Mouse (Mus musculus) hindbrain, embryonic 14.5 days (tissue): Measurements from ENCODE around the gene Pdzrn4. TPM values are rescaled to one million over a fixed set of nuclear protein-coding genes. Genes with fewer than 3 reads are reported as not detected.
A peak's percentile ranks its signal among the peaks of the same experiment; 100 is the strongest.
"Not testable (repeated sequence)": the region's sequence is repeated elsewhere in the genome, so short reads cannot be mapped to it uniquely, and the experiment has no call there.

Source experiments
- ATAC-seq: fragments of 200-750 bp; cut with Nextera tagmentation; 2 replicates; pipeline ENCODE4 v1.8.0; 2017; ENCODE audit warnings: moderate number of reproducible peaks, mild to moderate bottlenecking, moderate TSS enrichment, moderate library complexity; ENCODE audit not compliant: low FRiP score
- DNase-seq: peaks from one replicate; pipeline ENCODE4 v3.0.0-alpha.2; 2015; ENCODE audit warnings: low spot score
- H3K27ac ChIP-seq: fragments of 300-500 bp; sonication (generic); 2 replicates; pipeline ENCODE4 v1.5.1; 2014; ENCODE audit warnings: mild to moderate bottlenecking, moderate library complexity
- H3K27me3 ChIP-seq: fragments of 300-500 bp; sonication (generic); 2 replicates; pipeline ENCODE4 v1.6.1; 2014; ENCODE audit warnings: mild to moderate bottlenecking, low read length, mixed read lengths; ENCODE audit not compliant: control insufficient read depth, insufficient read depth
- H3K36me3 ChIP-seq: fragments of 300-500 bp; sonication (generic); replicated peaks from 2 replicates; pipeline ENCODE4 v1.6.1; 2014; ENCODE audit not compliant: control insufficient read depth, insufficient read depth
- H3K4me1 ChIP-seq: fragments of 300-500 bp; sonication (generic); replicated peaks from 2 replicates; pipeline ENCODE4 v1.6.1; 2014; ENCODE audit warnings: antibody characterized with exemption, low read length, mixed read lengths; ENCODE audit not compliant: control insufficient read depth, insufficient read depth
- H3K4me2 ChIP-seq: fragments of 300-500 bp; sonication (generic); replicated peaks from 2 replicates; pipeline ENCODE4 v1.6.1; 2014; ENCODE audit warnings: mild to moderate bottlenecking, moderate library complexity
- H3K4me3 ChIP-seq: fragments of 300-500 bp; sonication (generic); replicated peaks from 2 replicates; pipeline ENCODE4 v1.5.1; 2014; ENCODE audit warnings: mild to moderate bottlenecking, low read length
- H3K9ac ChIP-seq: fragments of 300-500 bp; sonication (generic); 2 replicates; pipeline ENCODE4 v1.6.1; 2014
- H3K9me3 ChIP-seq: fragments of 300-500 bp; sonication (generic); 2 replicates; pipeline ENCODE4 v1.6.1; 2016; ENCODE audit warnings: low read length; ENCODE audit not compliant: control insufficient read depth
- WGBS: fragments of 180-500 bp; shearing (Covaris S2); extraction: QIAGEN DNeasy Blood & Tissue Kit; methylation state at CpG from one replicate; pipeline ENCODE4 v1.1.7; 2014; 5-methylcytosine and 5-hydroxymethylcytosine counted together
- polyA plus RNA-seq: library from polyadenylated mRNA; unstranded; fragments of >200 nt; fragmentation: Nextera tagmentation; extraction: Ambion mirVana; gene quantifications from 2 replicates; pipeline ENCODE4 v1.2.1, GENCODE M21; 2014

Gene Pdzrn4
- polyA plus RNA-seq = 31.7 and 33.5 TPM in 2 replicates

- H3K36me3 ChIP-seq = no peaks in the 10 kb centered on the region
- no peaks in the 10 kb centered on the region for H3K9me3 ChIP-seq
- H3K27ac ChIP-seq = no peak within 1 kb of the TSS
- H3K9ac ChIP-seq = peak within 1 kb of the TSS; percentile 64
- peak within 1 kb of the TSS; percentile 100 for H3K4me2 ChIP-seq
- peaks cover 4% of the 10 kb centered on the region for H3K4me1 ChIP-seq
- H3K27me3 ChIP-seq = peaks cover 30% of the 10 kb centered on the region
- ATAC-seq (peak; percentile 70; the same call in 1 of the 2 replicates), DNase-seq (peak; percentile 44)
- peak within 1 kb of the TSS; percentile 56 for H3K4me3 ChIP-seq
- WGBS = under 1% methylated on average over 65 of the region's 65 CpGs
Observed at GRCm38 (mm10) chr15:92396770-92397608, at the start of gene Pdzrn4. Gene Pdzrn4, plus strand, starts transcription at chr15:92396881.

- 58% methylated on average over 4 of the region's 4 CpGs for WGBS
- Histone ChIP-seq H3K4me2 (no peak overlapping the region), H3K4me1 (peaks cover 6% of the 10 kb centered on the region), H3K36me3 (no peaks in the 10 kb centered on the region; the same call in 1 of the 2 replicates), H3K9me3 (no peaks in the 10 kb centered on the region), H3K4me3 (no peak overlapping the region), H3K27me3 (no peaks in the 10 kb centered on the region), H3K27ac (no peak overlapping the region), H3K9ac (no peak overlapping the region)
- ATAC-seq (no peak), DNase-seq (no peak)
Observed at GRCm38 (mm10) chr15:92347426-92347825, 49.3 kb upstream of the Pdzrn4 start.

DNA sequence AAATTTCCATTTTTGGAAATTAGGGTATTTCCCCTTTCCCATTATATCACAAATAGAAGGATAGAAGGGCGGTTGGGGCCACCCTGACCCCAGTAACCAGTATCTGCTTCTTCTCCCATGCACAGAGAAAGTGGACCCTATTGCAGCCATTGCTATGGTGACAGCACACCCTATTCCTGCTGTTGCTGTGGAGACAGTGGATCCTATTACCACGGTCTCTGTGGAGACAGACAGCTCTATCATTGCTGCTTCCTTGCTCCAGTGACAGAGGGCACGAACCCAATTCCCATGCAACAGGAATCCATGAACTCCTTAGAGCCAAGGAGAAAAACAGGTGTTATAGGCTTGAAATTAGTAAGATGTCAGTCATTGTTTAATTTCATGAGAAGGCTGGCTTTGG lies 48.8 kb upstream of the Pdzrn4 start:
- no peak overlapping the region for H3K9ac ChIP-seq
- H3K4me2 ChIP-seq = no peak overlapping the region
- H3K4me3 ChIP-seq = no peak overlapping the region
- H3K36me3 ChIP-seq = no peaks in the 10 kb centered on the region
- no peak overlapping the region for H3K27ac ChIP-seq
- no peaks in the 10 kb centered on the region for H3K9me3 ChIP-seq
- H3K4me1 ChIP-seq = peaks cover 6% of the 10 kb centered on the region
- DNase-seq (peak; percentile 48), ATAC-seq (peak; percentile 48; the same call in 1 of the 2 replicates)
- WGBS = 1% methylated on average over 3 of the region's 3 CpGs
- no peaks in the 10 kb centered on the region for H3K27me3 ChIP-seq

- not testable (repeated sequence) for H3K4me2 ChIP-seq, H3K9ac ChIP-seq, H3K27me3 ChIP-seq, H3K4me1 ChIP-seq, ATAC-seq, H3K9me3 ChIP-seq, H3K27ac ChIP-seq, DNase-seq, H3K36me3 ChIP-seq, H3K4me3 ChIP-seq
Observed at GRCm38 (mm10) chr15:92348453-92348852, 48.2 kb upstream of the Pdzrn4 start.

DNA sequence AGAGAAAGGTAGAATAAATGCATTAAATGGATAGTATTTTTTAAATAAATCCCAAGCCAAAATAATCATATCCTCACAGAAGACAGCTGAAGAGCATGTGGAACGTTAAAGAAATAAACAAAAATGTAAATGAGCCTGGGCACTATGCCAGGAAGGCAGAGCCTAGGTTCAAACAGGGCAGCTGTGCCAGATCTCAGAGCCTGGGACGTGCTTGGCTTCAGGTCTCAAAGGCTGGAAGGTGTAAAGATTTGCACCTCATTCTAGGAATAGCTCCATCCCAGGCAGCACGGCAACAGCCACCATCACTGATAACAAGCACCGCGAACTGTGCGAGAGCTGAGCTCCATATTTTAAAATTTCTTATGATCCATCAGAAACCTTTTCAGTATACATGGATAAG lies 32.5 kb upstream of the Pdzrn4 start:
- H3K27me3 ChIP-seq = no peaks in the 10 kb centered on the region
- no peak overlapping the region for H3K27ac ChIP-seq
- H3K4me2 ChIP-seq = no peak overlapping the region
- WGBS = 65% methylated on average over 6 of the region's 6 CpGs
- H3K36me3 ChIP-seq = no peaks in the 10 kb centered on the region
- no peaks in the 10 kb centered on the region for H3K4me1 ChIP-seq
- H3K9me3 ChIP-seq = no peaks in the 10 kb centered on the region
- no peak overlapping the region for H3K9ac ChIP-seq
- no peak for ATAC-seq
- DNase-seq = no peak
- no peak overlapping the region for H3K4me3 ChIP-seq

- Histone ChIP-seq H3K27ac (no peak overlapping the region), H3K9ac (no peak overlapping the region), H3K36me3 (no peaks in the 10 kb centered on the region), H3K9me3 (no peaks in the 10 kb centered on the region), H3K4me2 (no peak overlapping the region), H3K4me1 (no peaks in the 10 kb centered on the region), H3K27me3 (no peaks in the 10 kb centered on the region), H3K4me3 (no peak overlapping the region)
- ATAC-seq (no peak), DNase-seq (no peak)
Observed at GRCm38 (mm10) chr15:92364592-92364991, 32.1 kb upstream of the Pdzrn4 start.

- Histone ChIP-seq H3K36me3 (no peaks in the 10 kb centered on the region), H3K4me3 (no peak overlapping the region), H3K9ac (no peak overlapping the region), H3K4me1 (peaks cover 4% of the 10 kb centered on the region), H3K27me3 (peaks cover 30% of the 10 kb centered on the region), H3K27ac (no peak overlapping the region), H3K9me3 (no peaks in the 10 kb centered on the region), H3K4me2 (no peak overlapping the region)
- no peak for DNase-seq
- WGBS = 88% methylated on average over 5 of the region's 5 CpGs
- no peak for ATAC-seq
Observed at GRCm38 (mm10) chr15:92394811-92395210, 1.9 kb upstream of the Pdzrn4 start.

- DNase-seq (no peak), ATAC-seq (no peak)
- 0 out of 2 replicates have a peak overlapping the region, but pooled peaks have one; percentile 100 for H3K4me2 ChIP-seq
- H3K27ac ChIP-seq = no peak overlapping the region
- H3K4me1 ChIP-seq = peaks cover 4% of the 10 kb centered on the region
- 53% methylated on average over 2 of the region's 2 CpGs for WGBS
- peaks cover 30% of the 10 kb centered on the region for H3K27me3 ChIP-seq
- no peak overlapping the region for H3K4me3 ChIP-seq
- no peaks in the 10 kb centered on the region for H3K9me3 ChIP-seq
- no peaks in the 10 kb centered on the region for H3K36me3 ChIP-seq
- H3K9ac ChIP-seq = no peak overlapping the region
Observed at GRCm38 (mm10) chr15:92398747-92399146, 2.1 kb downstream of the Pdzrn4 start.

DNA sequence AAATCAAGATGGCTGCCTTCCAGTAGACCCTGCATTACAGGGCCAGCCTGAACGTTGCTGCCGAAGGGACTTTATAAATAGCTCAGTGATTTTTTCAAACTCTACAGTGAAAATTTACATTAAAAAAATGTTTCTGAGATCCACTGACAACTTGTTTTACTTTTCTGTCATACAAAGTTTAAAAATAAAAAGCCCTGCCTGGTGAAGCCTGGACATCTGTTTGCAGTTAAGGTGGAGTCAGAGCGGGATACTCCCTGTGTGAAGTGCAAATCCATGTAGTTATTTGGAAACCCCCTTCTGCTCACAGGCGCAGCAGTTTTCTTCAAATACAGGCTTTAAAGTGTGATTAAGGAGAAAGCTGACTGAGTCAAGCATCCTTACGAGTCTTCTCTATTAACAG lies 2.6 kb downstream of the Pdzrn4 start:
- no peak overlapping the region for H3K27ac ChIP-seq
- H3K4me1 ChIP-seq = peaks cover 4% of the 10 kb centered on the region
- no peak overlapping the region for H3K4me2 ChIP-seq
- no peak overlapping the region for H3K4me3 ChIP-seq
- DNase-seq (no peak), ATAC-seq (no peak)
- H3K36me3 ChIP-seq = no peaks in the 10 kb centered on the region
- no peak overlapping the region for H3K9ac ChIP-seq
- H3K27me3 ChIP-seq = peaks cover 30% of the 10 kb centered on the region
- no peaks in the 10 kb centered on the region for H3K9me3 ChIP-seq
- WGBS = 81% methylated on average over 5 of the region's 5 CpGs
